Mouse (Mus musculus) ES-E14 (cell line): ENCODE measurements around the gene Cyp20a1. TPM values are rescaled to one million over a fixed set of nuclear protein-coding genes. Genes with fewer than 3 reads are reported as not detected.

Source experiments
- DNase-seq: peaks from one replicate; pipeline ENCODE4 v3.0.0-alpha.2; 2013; ENCODE audit warnings: low read depth, low spot score
- H3K27ac ChIP-seq: 2 replicates; pipeline ENCODE4 v1.5.1; 2012; ENCODE audit warnings: low read depth, mild to moderate bottlenecking, low read length, moderate library complexity, mixed read lengths; ENCODE audit not compliant: poor library complexity, insufficient read depth, severe bottlenecking
- H3K36me3 ChIP-seq: 2 replicates; pipeline ENCODE4 v1.6.1; 2012; ENCODE audit warnings: mild to moderate bottlenecking, low read length, moderate library complexity, mixed read lengths; ENCODE audit not compliant: control insufficient read depth, poor library complexity, insufficient read depth, severe bottlenecking
- H3K4me1 ChIP-seq, 2 experiments: fragments of 150-350 bp in 1 of 2; sonication (generic) in 1 of 2; 2 replicates each; pipeline ENCODE4 v1.6.1; 2012; ENCODE audit warnings: low read length in 2 of 2, mild to moderate bottlenecking in 1 of 2, mixed read lengths in 1 of 2; ENCODE audit not compliant: control insufficient read depth in 2 of 2, insufficient read depth in 2 of 2, poor library complexity in 1 of 2
- H3K4me3 ChIP-seq, 2 experiments: fragments of 150-350 bp in 1 of 2; sonication (generic) in 1 of 2; 2 replicates each; pipeline ENCODE4 v1.5.1; 2012; ENCODE audit warnings: low read length in 2 of 2, low read depth in 1 of 2, mild to moderate bottlenecking in 1 of 2, mixed read lengths in 1 of 2; ENCODE audit not compliant: insufficient read depth in 1 of 2, poor library complexity in 1 of 2, severe bottlenecking in 1 of 2
- H3K9ac ChIP-seq: 2 replicates; pipeline ENCODE4 v1.6.1; 2012; ENCODE audit warnings: low read depth, mild to moderate bottlenecking, low read length, mixed read lengths; ENCODE audit not compliant: poor library complexity, insufficient read depth, severe bottlenecking
- H3K9me3 ChIP-seq: fragments of 150-350 bp; sonication (generic); 2 replicates; pipeline ENCODE4 v1.6.1; 2012; ENCODE audit warnings: low read depth, mild to moderate bottlenecking, low read length; ENCODE audit not compliant: control insufficient read depth, insufficient read depth
- CHD2 ChIP-seq: IDR thresholded peaks from 2 replicates; pipeline ENCODE4 v1.6.1; 2014; ENCODE audit warnings: mild to moderate bottlenecking, low read depth, low read length, inconsistent platforms
- HCFC1 ChIP-seq: IDR thresholded peaks from 2 replicates; pipeline ENCODE4 v1.6.1; 2012; ENCODE audit warnings: low read length, inconsistent platforms, borderline replicate concordance; ENCODE audit not compliant: insufficient read depth
- MAFK ChIP-seq: IDR thresholded peaks from 2 replicates; pipeline ENCODE4 v1.6.1; 2014; ENCODE audit warnings: mild to moderate bottlenecking, low read depth, low read length, inconsistent platforms; ENCODE audit not compliant: insufficient read depth
- ZC3H11A ChIP-seq: IDR thresholded peaks from 2 replicates; pipeline ENCODE4 v1.6.1; 2012; ENCODE audit warnings: low read depth, mild to moderate bottlenecking, inconsistent platforms, low read length, borderline replicate concordance
- ZNF384 ChIP-seq: IDR thresholded peaks from 2 replicates; pipeline ENCODE4 v1.6.1; 2012; ENCODE audit warnings: low read depth, low read length, inconsistent platforms
- in situ Hi-C, 2 experiments: fragments of 600-800 bp; cut with MboI; formaldehyde crosslinking; loops; one replicate each; pipeline ENCODE4 v1.15.1; 2025; ENCODE audit warnings: low sequenced_read_pairs in 2 of 2, inconsistent platforms in 1 of 2; ENCODE audit not compliant: unreplicated experiment in 2 of 2
- total RNA-seq: library from RNA; depleted of rRNA; stranded (reverse); fragments of 300-350 nt; gene quantifications from 2 replicates; pipeline ENCODE4 v1.2.3, GENCODE M21; 2012; rRNA removed

Cyp20a1 gene
- 45.9 and 51.0 TPM in 2 replicates for total RNA-seq

DNA sequence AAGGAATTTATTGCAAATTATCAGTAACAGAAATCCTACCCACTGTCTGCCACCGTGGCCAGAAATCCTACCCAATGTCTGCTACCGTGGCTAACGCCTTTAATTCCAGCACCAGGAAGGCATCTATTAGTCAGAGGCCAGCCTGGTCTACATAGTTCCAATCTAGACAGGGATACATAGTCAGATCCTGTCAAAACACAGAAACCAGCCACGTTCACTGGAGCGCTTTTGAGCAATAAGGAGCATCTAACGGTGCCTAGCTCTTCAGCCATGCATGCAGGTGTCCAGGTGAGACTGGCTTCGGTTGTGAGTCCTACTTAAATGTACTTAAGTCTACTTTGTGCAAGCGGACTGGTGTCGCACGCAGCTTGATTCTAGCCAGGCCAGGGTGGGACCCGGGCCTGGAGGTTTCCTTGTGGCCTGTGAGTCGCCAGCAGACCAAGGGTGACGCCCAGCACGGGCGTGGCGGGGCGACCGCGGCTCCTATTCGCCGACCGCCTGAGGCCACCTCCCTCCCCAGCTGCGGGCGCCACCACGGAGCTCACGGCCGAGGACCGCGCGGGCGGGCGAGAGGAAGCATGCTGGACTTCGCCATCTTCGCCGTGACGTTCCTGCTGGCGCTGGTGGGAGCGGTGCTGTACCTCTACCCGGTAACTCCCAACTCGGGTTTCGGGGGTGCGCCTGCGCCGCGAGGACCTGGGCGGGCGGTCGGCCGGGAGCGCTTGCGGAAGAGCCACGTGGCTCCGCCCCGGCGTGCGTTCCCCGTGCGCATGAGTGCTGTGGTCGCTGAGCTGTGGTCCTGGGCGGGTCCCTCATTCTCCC, at the start of gene Cyp20a1:
Cyp20a1 (plus strand) TSS at position 516 of the 822 bp plus-strand sequence.
- Histone ChIP-seq H3K9me3 (no peaks in the 10 kb centered on the region), H3K9ac (peak within 1 kb of the TSS; percentile 84), H3K4me1 (no peaks in the 10 kb centered on the region), H3K4me3 (peak within 1 kb of the TSS; percentile 78 to 91), H3K36me3 (no peaks in the 10 kb centered on the region), H3K27ac (peak within 1 kb of the TSS; percentile 47)
- no peak for TF ChIP-seq CHD2
- TF ChIP-seq MAFK, result no peak
- TF ChIP-seq HCFC1, result 0 out of 2 replicates have a peak, but pooled peaks have one; percentile 31
- TF ChIP-seq ZNF384, result no peak
- TF ChIP-seq ZC3H11A, result 0 out of 2 replicates have a peak, but pooled peaks have one; percentile 7
- in situ Hi-C loops, result no loop called here
- DNase-seq, result peak; percentile 74

DNA sequence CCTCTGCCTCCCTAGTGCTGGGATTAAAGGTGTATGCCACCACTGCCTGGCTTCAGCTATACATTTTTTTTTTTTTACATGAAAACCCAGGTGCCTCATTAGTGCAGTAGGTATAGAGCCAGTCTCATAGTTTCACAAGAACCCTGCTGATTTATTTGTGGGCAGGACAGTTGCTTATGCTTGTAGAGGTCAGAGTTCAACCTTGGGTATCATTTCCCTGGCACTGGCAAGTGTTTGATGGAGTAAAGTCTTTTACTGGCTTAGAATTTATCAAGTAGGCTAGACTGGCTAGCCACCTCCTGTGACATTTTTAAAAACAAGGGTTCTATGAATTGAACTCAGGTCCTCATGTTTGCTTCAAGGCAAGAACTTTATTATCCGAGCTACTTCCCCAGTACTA, 49.2 kb upstream of the Cyp20a1 start:
- no peak overlapping the region for H3K9ac ChIP-seq
- no peaks in the 10 kb centered on the region for H3K4me1 ChIP-seq
- H3K27ac ChIP-seq, result no peak overlapping the region
- no peak overlapping the region for H3K4me3 ChIP-seq
- TF ChIP-seq CHD2, result no peak
- no peak for TF ChIP-seq MAFK
- TF ChIP-seq ZC3H11A, result no peak
- no peak for TF ChIP-seq ZNF384
- no peak for TF ChIP-seq HCFC1
- no peaks in the 10 kb centered on the region for H3K36me3 ChIP-seq
- DNase-seq, result no peak
- H3K9me3 ChIP-seq, result no peaks in the 10 kb centered on the region
- in situ Hi-C loops, result no loop called here

GRCm38 (mm10) chr1:60343630-60344455, 720 bp downstream of the Cyp20a1 start:
- TF ChIP-seq ZNF384 (no peak), CHD2 (no peak), HCFC1 (no peak), ZC3H11A (no peak), MAFK (no peak)
- Histone ChIP-seq H3K4me1 (no peaks in the 10 kb centered on the region), H3K9me3 (no peaks in the 10 kb centered on the region), H3K27ac (no peak overlapping the region; the same call in 1 of the 2 replicates), H3K9ac (peak overlapping the region; percentile 84), H3K4me3 (peak overlapping the region; percentile 78 to 91), H3K36me3 (no peaks in the 10 kb centered on the region)
- in situ Hi-C loops, result no loop called here
- no peak for DNase-seq

GRCm38 (mm10) chr1:60344670-60345069, 1.5 kb downstream of the Cyp20a1 start:
- no peaks in the 10 kb centered on the region for H3K36me3 ChIP-seq
- no peak for TF ChIP-seq CHD2
- TF ChIP-seq ZC3H11A, result no peak
- TF ChIP-seq HCFC1, result no peak
- no peak for TF ChIP-seq ZNF384
- TF ChIP-seq MAFK, result no peak
- DNase-seq, result no peak
- no peaks in the 10 kb centered on the region for H3K4me1 ChIP-seq
- in situ Hi-C loops, result no loop called here
- H3K9ac ChIP-seq, result no peak overlapping the region
- H3K4me3 ChIP-seq, result no peak overlapping the region
- no peak overlapping the region for H3K27ac ChIP-seq
- H3K9me3 ChIP-seq, result no peaks in the 10 kb centered on the region
